Mouse (Mus musculus) kidney, adult 2 months (tissue): ENCODE data around the gene Ksr2.

Source experiments
- CTCF ChIP-seq: fragments of 200-500 bp; conservative IDR thresholded peaks from 2 replicates; pipeline ENCODE4 v1.5.1; 2011; ENCODE audit warnings: low read depth, mild to moderate bottlenecking, control low read depth, low read length, moderate library complexity, mixed read lengths; ENCODE audit not compliant: insufficient read depth, insufficient read length
- POLR2A ChIP-seq: fragments of 200-500 bp; IDR thresholded peaks from one replicate; pipeline ENCODE4 v1.6.1; 2011; ENCODE audit warnings: low read depth, low read length, control low read depth

- TF ChIP-seq POLR2A = no peak
- TF ChIP-seq CTCF = no peak
Observed at GRCm38 (mm10) chr5:117704371-117704770, 290.6 kb downstream of the Ksr2 start.
